Comparison of ENCODE assay signal across 21 mouse cellular contexts in the genomic region with DNA sequence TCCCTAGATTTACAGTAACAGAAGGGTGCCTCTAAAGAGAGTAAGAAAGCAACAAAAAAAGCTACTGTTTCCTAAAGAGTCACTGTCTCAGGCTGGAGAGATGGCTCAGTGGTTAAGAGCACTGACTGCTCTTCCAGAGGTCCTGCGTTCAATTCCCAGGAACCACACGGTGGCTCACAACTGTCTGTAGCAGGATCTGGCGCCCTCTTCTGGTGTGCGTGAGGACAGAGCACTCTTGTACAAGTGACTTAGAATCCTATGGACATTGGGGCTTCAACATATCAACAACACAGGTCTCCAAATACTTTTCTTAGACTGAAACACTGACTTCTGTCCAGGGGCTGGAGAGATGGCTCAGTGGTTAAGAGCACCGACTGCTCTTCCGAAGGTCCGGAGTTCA.
A peak's percentile ranks its signal among the peaks of the same experiment; 100 is the strongest.
DNase-seq lines count a peak whose midpoint lies in the region; ATAC-seq and TF ChIP-seq lines count a peak whose summit lies in the region.
"Had no signal": no experiment of that assay in that cellular context is flagged by ENCODE, and none has a peak within 500 bp of the region (broad histone marks: within the 10 kb centered on the region; RNA-seq: fewer than 3 reads in every experiment).

No protein-coding gene starts in this region.

- no peaks in the 10 kb centered on the region for H3K36me3 ChIP-seq in kidney, postnatal 0 days (ENCODE audit: insufficient read depth, low read length)
- H3K36me3 ChIP-seq in kidney, embryonic 15.5 days, result no peaks in the 10 kb centered on the region
- no peaks in the 10 kb centered on the region for H3K36me3 ChIP-seq in midbrain, postnatal 0 days (ENCODE audit: insufficient read depth, low read length)
- H3K36me3 ChIP-seq in midbrain, embryonic 14.5 days (ENCODE audit: control insufficient read depth, insufficient read depth, low read length), result no peaks in the 10 kb centered on the region
- H3K36me3 ChIP-seq in ES-Bruce4 (ENCODE audit: control insufficient read depth, insufficient read depth, low read length, poor library complexity, severe bottlenecking), result no peaks in the 10 kb centered on the region
- H3K36me3 ChIP-seq in thymus, adult 2 months (ENCODE audit: control insufficient read depth, insufficient read depth, low read length), result no peaks in the 10 kb centered on the region
- H3K36me3 ChIP-seq: embryonic facial prominence, embryonic 12.5 days; midbrain, embryonic 12.5 days; neural tube, embryonic 15.5 days had no signal

- no peak for TF ChIP-seq POLR2A in ES-Bruce4 (IDR thresholded peaks at IDR 0.05; ENCODE audit: insufficient read depth, low read length)
- no peak for TF ChIP-seq POLR2A in brain, embryonic 14.5 days (IDR thresholded peaks at IDR 0.05; ENCODE audit: borderline replicate concordance, extremely low read depth, insufficient read depth, insufficient read length, poor library complexity, severe bottlenecking)
- TF ChIP-seq POLR2A in thymus, adult 2 months (IDR thresholded peaks at IDR 0.05; ENCODE audit: control insufficient read depth, extremely low read depth, insufficient read depth, low read length, poor library complexity), result no peak

- no peak for TF ChIP-seq EP300 in ES-Bruce4 (IDR thresholded peaks at IDR 0.05; ENCODE audit: insufficient read depth, low read depth, low read length)

- no peak for DNase-seq in kidney, postnatal 0 days (ENCODE audit: low spot score)
- DNase-seq in midbrain, postnatal 0 days (ENCODE audit: low spot score), result no peak
- DNase-seq in midbrain, embryonic 14.5 days, result no peak
- no peak for DNase-seq in brain, embryonic 14.5 days (ENCODE audit: low read depth)
- no peak for DNase-seq in cerebellum, postnatal 10 days
- DNase-seq in thymus, adult 2 months, result no peak
- DNase-seq: adrenal gland, adult 2 months; B cell, adult 2 months; cerebellum, adult 9-11 months; gastrocnemius, postnatal 14 days; layer of hippocampus, postnatal 36 days; right cerebral cortex, postnatal 4 days had no signal

- peak; percentile 35 for TF ChIP-seq CTCF in kidney, postnatal 0 days (IDR thresholded peaks at IDR 0.05; ENCODE audit: low read depth)
- peak; percentile 19; the same call in 1 of the 2 replicates for TF ChIP-seq CTCF in midbrain, postnatal 0 days (IDR thresholded peaks at IDR 0.05)
- TF ChIP-seq CTCF in ES-Bruce4 (IDR thresholded peaks at IDR 0.05; ENCODE audit: low read depth, low read length), result peak; percentile 68
- peak; percentile 19; the same call in 1 of the 2 replicates for TF ChIP-seq CTCF in brain, embryonic 14.5 days (IDR thresholded peaks at IDR 0.05; ENCODE audit: borderline replicate concordance, extremely low read depth, insufficient read depth, insufficient read length)
- TF ChIP-seq CTCF in thymus, adult 2 months (IDR thresholded peaks at IDR 0.05; ENCODE audit: borderline replicate concordance, control insufficient read depth, extremely low read depth, insufficient read depth, low read length, poor library complexity), result no peak

- no peak overlapping the region for H3K4me3 ChIP-seq in kidney, postnatal 0 days (replicated peaks; ENCODE audit: low read depth, low read length)
- no peak overlapping the region for H3K4me3 ChIP-seq in kidney, embryonic 15.5 days (replicated peaks)
- H3K4me3 ChIP-seq in midbrain, postnatal 0 days (ENCODE audit: low read depth, low read length), result no peak overlapping the region
- H3K4me3 ChIP-seq in midbrain, embryonic 14.5 days (replicated peaks; ENCODE audit: low read depth, low read length), result no peak overlapping the region
- no peak overlapping the region for H3K4me3 ChIP-seq in ES-Bruce4 (ENCODE audit: low read depth, low read length)
- H3K4me3 ChIP-seq in thymus, adult 2 months (ENCODE audit: control insufficient read depth, insufficient read depth, low read length), result no peak overlapping the region
- H3K4me3 ChIP-seq: embryonic facial prominence, embryonic 12.5 days; hindbrain, embryonic 10.5 days; midbrain, embryonic 12.5 days; neural tube, embryonic 15.5 days had no signal

- no peak overlapping the region for H3K4me2 ChIP-seq in kidney, postnatal 0 days (ENCODE audit: low read length)
- no peak overlapping the region for H3K4me2 ChIP-seq in kidney, embryonic 15.5 days
- no peak overlapping the region for H3K4me2 ChIP-seq in midbrain, postnatal 0 days (ENCODE audit: low read depth, low read length, poor library complexity, severe bottlenecking)
- H3K4me2 ChIP-seq in midbrain, embryonic 14.5 days (ENCODE audit: low read length), result no peak overlapping the region
- H3K4me2 ChIP-seq: embryonic facial prominence, embryonic 12.5 days; midbrain, embryonic 12.5 days; neural tube, embryonic 15.5 days had no signal

- 94% methylated on average over 7 of the region's 7 CpGs for WGBS in kidney, postnatal 0 days
- 92% methylated on average over 7 of the region's 7 CpGs for WGBS in kidney, embryonic 15.5 days
- 97% methylated on average over 7 of the region's 7 CpGs for WGBS in midbrain, postnatal 0 days
- WGBS in midbrain, embryonic 14.5 days, result 97% methylated on average over 7 of the region's 7 CpGs
- 98% methylated on average over 7 of the region's 7 CpGs for WGBS in thymus, adult 2 months

- no peaks in the 10 kb centered on the region for H3K9me3 ChIP-seq in kidney, postnatal 0 days (replicated peaks; ENCODE audit: low read length)
- no peaks in the 10 kb centered on the region for H3K9me3 ChIP-seq in kidney, embryonic 15.5 days (replicated peaks)
- H3K9me3 ChIP-seq in midbrain, postnatal 0 days (ENCODE audit: low read length), result no peaks in the 10 kb centered on the region
- no peaks in the 10 kb centered on the region for H3K9me3 ChIP-seq in midbrain, embryonic 14.5 days (ENCODE audit: control insufficient read depth, low read length)
- no peaks in the 10 kb centered on the region for H3K9me3 ChIP-seq in ES-Bruce4 (replicated peaks; ENCODE audit: control insufficient read depth, insufficient read depth, low read length, poor library complexity, severe bottlenecking)
- H3K9me3 ChIP-seq: embryonic facial prominence, embryonic 12.5 days; midbrain, embryonic 12.5 days; neural tube, embryonic 15.5 days had no signal

- no peak for ATAC-seq in kidney, postnatal 0 days (replicated peaks; ENCODE audit: low FRiP score, low read depth)
- no peak for ATAC-seq in kidney, embryonic 15.5 days (replicated peaks; ENCODE audit: low FRiP score)
- no peak for ATAC-seq in midbrain, postnatal 0 days (ENCODE audit: low FRiP score)
- no peak for ATAC-seq in midbrain, embryonic 14.5 days (ENCODE audit: low FRiP score, low TSS enrichment)
- ATAC-seq: forebrain, embryonic 14.5 days; hindbrain, postnatal 0 days; intestine, postnatal 0 days had no signal

- no peak overlapping the region for H3K9ac ChIP-seq in kidney, postnatal 0 days (ENCODE audit: low read depth, low read length)
- no peak overlapping the region for H3K9ac ChIP-seq in kidney, embryonic 15.5 days
- no peak overlapping the region for H3K9ac ChIP-seq in midbrain, postnatal 0 days (replicated peaks; ENCODE audit: low read length, poor library complexity, severe bottlenecking)
- H3K9ac ChIP-seq in midbrain, embryonic 14.5 days (replicated peaks; ENCODE audit: low read length), result no peak overlapping the region
- no peak overlapping the region for H3K9ac ChIP-seq in ES-Bruce4 (ENCODE audit: low read depth, poor library complexity, severe bottlenecking)
- H3K9ac ChIP-seq: embryonic facial prominence, embryonic 12.5 days; midbrain, embryonic 12.5 days; neural tube, embryonic 15.5 days had no signal

- H3K27me3 ChIP-seq in kidney, postnatal 0 days (ENCODE audit: insufficient read depth, low read length), result no peaks in the 10 kb centered on the region
- H3K27me3 ChIP-seq in kidney, embryonic 15.5 days, result no peaks in the 10 kb centered on the region
- H3K27me3 ChIP-seq in midbrain, postnatal 0 days (ENCODE audit: insufficient read depth, low read length), result peaks cover 4% of the 10 kb centered on the region; the same call in 1 of the 2 replicates
- peaks cover 60% of the 10 kb centered on the region; the same call in 1 of the 2 replicates for H3K27me3 ChIP-seq in midbrain, embryonic 14.5 days (ENCODE audit: control insufficient read depth, insufficient read depth, low read length)
- no peaks in the 10 kb centered on the region for H3K27me3 ChIP-seq in ES-Bruce4 (ENCODE audit: control insufficient read depth, insufficient read depth, low read length, poor library complexity, severe bottlenecking)
- H3K27me3 ChIP-seq in thymus, adult 2 months (ENCODE audit: control insufficient read depth, insufficient read depth, low read length), result no peaks in the 10 kb centered on the region

- H3K27ac ChIP-seq in kidney, postnatal 0 days, result no peak overlapping the region
- H3K27ac ChIP-seq in kidney, embryonic 15.5 days, result no peak overlapping the region
- H3K27ac ChIP-seq in midbrain, postnatal 0 days (ENCODE audit: low read depth, low read length), result no peak overlapping the region
- no peak overlapping the region for H3K27ac ChIP-seq in midbrain, embryonic 14.5 days (replicated peaks; ENCODE audit: low read depth, low read length)
- no peak overlapping the region for H3K27ac ChIP-seq in ES-Bruce4 (ENCODE audit: insufficient read depth, low read length)
- no peak overlapping the region for H3K27ac ChIP-seq in thymus, adult 2 months (ENCODE audit: control insufficient read depth, insufficient read depth, low read length)
- H3K27ac ChIP-seq: embryonic facial prominence, embryonic 12.5 days; hindbrain, embryonic 10.5 days; hindbrain, postnatal 0 days; midbrain, embryonic 12.5 days; neural tube, embryonic 15.5 days had no signal

- H3K4me1 ChIP-seq in kidney, postnatal 0 days (replicated peaks; ENCODE audit: insufficient read depth, low read length), result peaks cover 5% of the 10 kb centered on the region; the same call in 1 of the 2 replicates
- peaks cover 48% of the 10 kb centered on the region for H3K4me1 ChIP-seq in kidney, embryonic 15.5 days
- H3K4me1 ChIP-seq in midbrain, postnatal 0 days (ENCODE audit: insufficient read depth, low read length), result no peaks in the 10 kb centered on the region
- peaks cover 16% of the 10 kb centered on the region for H3K4me1 ChIP-seq in midbrain, embryonic 14.5 days (ENCODE audit: control insufficient read depth, insufficient read depth, low read length)
- H3K4me1 ChIP-seq in ES-Bruce4 (ENCODE audit: control insufficient read depth, insufficient read depth, low read length), result no peaks in the 10 kb centered on the region
- H3K4me1 ChIP-seq in thymus, adult 2 months (replicated peaks; ENCODE audit: control insufficient read depth, insufficient read depth, low read length), result peaks cover 13% of the 10 kb centered on the region
